Mouse (Mus musculus) WW6 (cell line): ENCODE results near the gene 2210408I21Rik.
A peak's percentile ranks its signal among the peaks of the same experiment; 100 is the strongest.
"Not testable (repeated sequence)": the region's sequence is repeated elsewhere in the genome, so short reads cannot be mapped to it uniquely, and the experiment has no call there.

Experiments
- DNase-seq: peaks from one replicate; pipeline ENCODE4 v3.0.0-alpha.2; 2013; ENCODE audit warnings: low read depth, low spot score

The 2210408I21Rik gene

GRCm38 (mm10) chr13:77134931-77135620 is at the start of gene 2210408I21Rik, which contains the start of gene Slf1:
TSS of gene 2210408I21Rik (plus strand) at chr13:77135540.
TSS of gene Slf1 (minus strand) at chr13:77135473.
- DNase-seq: peak; percentile 75

GRCm38 (mm10) chr13:77092876-77093275 is 42.5 kb upstream of the 2210408I21Rik start:
- not testable (repeated sequence) for DNase-seq

GRCm38 (mm10) chr13:77107734-77108133 is 27.6 kb upstream of the 2210408I21Rik start:
- DNase-seq: no peak

GRCm38 (mm10) chr13:77118695-77119094 is 16.6 kb upstream of the 2210408I21Rik start:
- DNase-seq: no peak

GRCm38 (mm10) chr13:77125159-77125558 is 10.2 kb upstream of the 2210408I21Rik start:
- no peak for DNase-seq

- DNase-seq: no peak
These were observed 7.1 kb upstream of the 2210408I21Rik start for GRCm38 (mm10) chr13:77128240-77128639.

- no peak for DNase-seq
These were observed 4.2 kb upstream of the 2210408I21Rik start for GRCm38 (mm10) chr13:77131132-77131531.

GRCm38 (mm10) chr13:77135621-77135981 is 261 bp downstream of the 2210408I21Rik start:
- no peak for DNase-seq

GRCm38 (mm10) chr13:77140890-77141289 is 5.5 kb downstream of the 2210408I21Rik start:
- DNase-seq: no peak

- DNase-seq: no peak
These were observed 42.6 kb downstream of the 2210408I21Rik start for GRCm38 (mm10) chr13:77177931-77178330.

GRCm38 (mm10) chr13:77190606-77191005 is 55.3 kb downstream of the 2210408I21Rik start:
- no peak for DNase-seq

- no peak for DNase-seq
These were observed 56.9 kb downstream of the 2210408I21Rik start for GRCm38 (mm10) chr13:77192201-77192600.

GRCm38 (mm10) chr13:77208764-77209418 is 73.6 kb downstream of the 2210408I21Rik start:
- no peak for DNase-seq

GRCm38 (mm10) chr13:77213196-77213595 is 77.9 kb downstream of the 2210408I21Rik start:
- no peak for DNase-seq

GRCm38 (mm10) chr13:77215460-77215859 is 80.1 kb downstream of the 2210408I21Rik start:
- no peak for DNase-seq

- DNase-seq: no peak
These were observed 82.4 kb downstream of the 2210408I21Rik start for GRCm38 (mm10) chr13:77217672-77218280.

GRCm38 (mm10) chr13:77221072-77221471 is 85.7 kb downstream of the 2210408I21Rik start:
- DNase-seq: no peak

GRCm38 (mm10) chr13:77256541-77256940 is 121.2 kb downstream of the 2210408I21Rik start:
- no peak for DNase-seq

GRCm38 (mm10) chr13:77262715-77263338 is 127.5 kb downstream of the 2210408I21Rik start:
- DNase-seq: no peak

GRCm38 (mm10) chr13:77263400-77264179 is 128.2 kb downstream of the 2210408I21Rik start:
- no peak for DNase-seq

GRCm38 (mm10) chr13:77264481-77264880 is 129.1 kb downstream of the 2210408I21Rik start:
- DNase-seq: no peak
